Mouse (Mus musculus): Measurements from ENCODE around the gene Trim39. TPM values are rescaled to one million over a fixed set of nuclear protein-coding genes. Genes with fewer than 3 reads are reported as not detected.

Trim39 gene
- polyA plus RNA-seq, 1 experiment from 2014 or later, result 16.8 TPM

GRCm38 (mm10) chr17:36274776-36275175, 2.7 kb upstream of the Trim39 start:
- Histone ChIP-seq H3K27me3 (ENCODE audit: control insufficient read depth, insufficient read depth, low read depth, low read length) (no peaks in the 10 kb centered on the region), H3K4me1 (replicated peaks; ENCODE audit: control insufficient read depth, insufficient read depth, low read length) (peaks cover 27% of the 10 kb centered on the region), H3K27ac (ENCODE audit: low read length) (no peak overlapping the region), H3K4me3 (ENCODE audit: low read length) (no peak overlapping the region), H3K36me3 (ENCODE audit: control insufficient read depth, insufficient read depth, low read length) (peaks cover 15% of the 10 kb centered on the region), H3K9me3 (ENCODE audit: control insufficient read depth, low read length) (no peaks in the 10 kb centered on the region), H3K9ac (ENCODE audit: low read length) (no peak overlapping the region), H3K4me2 (ENCODE audit: low read depth, low read length) (no peak overlapping the region)
- ATAC-seq (ENCODE audit: low read depth), result no peak
- WGBS, result 88% methylated on average over 4 of the region's 4 CpGs

- H3K4me2 ChIP-seq (ENCODE audit: low read depth, low read length), result no peak overlapping the region
- WGBS, result 81% methylated on average over 4 of the region's 4 CpGs
Observed at GRCm38 (mm10) chr17:36273796-36274195, 1.7 kb upstream of the Trim39 start.

DNA sequence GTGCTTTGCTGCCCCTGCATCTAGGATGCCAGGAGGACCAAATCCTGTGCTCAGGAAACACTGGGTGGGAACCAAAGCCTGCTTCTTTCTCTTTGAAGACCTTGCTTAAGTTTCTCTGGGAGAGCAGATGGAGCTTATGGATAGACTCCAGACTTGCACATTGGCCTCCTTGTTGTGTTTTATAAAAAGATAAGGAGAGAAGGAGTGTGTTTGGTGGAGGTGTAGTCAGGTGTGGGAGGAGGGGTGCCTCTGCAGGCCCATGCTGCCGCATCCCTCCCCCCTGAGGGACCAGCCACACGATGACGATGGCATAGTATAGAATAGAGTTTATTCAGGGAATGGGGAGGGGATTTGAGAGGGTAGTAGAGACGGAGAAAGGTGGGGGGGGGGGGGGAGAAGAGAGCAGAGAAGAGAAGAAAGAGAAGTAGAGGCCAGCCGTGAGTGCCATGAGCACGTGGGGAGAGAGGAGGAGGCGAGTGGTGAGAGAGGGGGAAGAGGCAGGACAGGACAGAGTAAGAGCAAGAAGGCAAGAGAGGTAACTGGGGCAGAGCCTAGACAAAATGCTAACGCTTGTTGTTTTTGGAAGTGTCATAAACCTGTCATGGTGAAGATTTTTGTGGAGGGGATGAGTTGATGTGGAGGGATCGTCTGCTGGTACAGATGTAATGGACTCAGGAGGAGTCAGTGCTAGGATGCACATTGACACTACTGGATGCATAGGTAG, 758 bp upstream of the Trim39 start:
- H3K27me3 ChIP-seq (ENCODE audit: control insufficient read depth, insufficient read depth, low read depth, low read length), result no peaks in the 10 kb centered on the region
- peaks cover 18% of the 10 kb centered on the region for H3K36me3 ChIP-seq (ENCODE audit: control insufficient read depth, insufficient read depth, low read length)
- H3K4me1 ChIP-seq (replicated peaks; ENCODE audit: control insufficient read depth, insufficient read depth, low read length), result peaks cover 27% of the 10 kb centered on the region
- 81% methylated on average over 9 of the region's 9 CpGs for WGBS
- H3K4me3 ChIP-seq (ENCODE audit: low read length), result peak overlapping the region; percentile 97
- no peak overlapping the region for H3K27ac ChIP-seq (ENCODE audit: low read length)
- no peak for ATAC-seq (ENCODE audit: low read depth)
- H3K9me3 ChIP-seq (ENCODE audit: control insufficient read depth, low read length), result no peaks in the 10 kb centered on the region
- peak overlapping the region; percentile 98 for H3K9ac ChIP-seq (ENCODE audit: low read length)
- H3K4me2 ChIP-seq (ENCODE audit: low read depth, low read length), result peak overlapping the region; percentile 92

More at GRCm38 (mm10) chr17:36273796-36274195, 1.7 kb upstream of the Trim39 start:
- H3K4me1 ChIP-seq (replicated peaks; ENCODE audit: control insufficient read depth, insufficient read depth, low read length), result peaks cover 27% of the 10 kb centered on the region
- H3K9ac ChIP-seq (ENCODE audit: low read length), result 0 out of 2 replicates have a peak overlapping the region, but pooled peaks have one; percentile 18
- no peak overlapping the region for H3K4me3 ChIP-seq (ENCODE audit: low read length)
- H3K27me3 ChIP-seq (ENCODE audit: control insufficient read depth, insufficient read depth, low read depth, low read length), result no peaks in the 10 kb centered on the region
- no peak for ATAC-seq (ENCODE audit: low read depth)
- no peaks in the 10 kb centered on the region for H3K9me3 ChIP-seq (ENCODE audit: control insufficient read depth, low read length)
- H3K27ac ChIP-seq (ENCODE audit: low read length), result no peak overlapping the region
- peaks cover 16% of the 10 kb centered on the region for H3K36me3 ChIP-seq (ENCODE audit: control insufficient read depth, insufficient read depth, low read length)

- Histone ChIP-seq H3K4me3 (ENCODE audit: low read length) (peak overlapping the region; percentile 97), H3K36me3 (ENCODE audit: control insufficient read depth, insufficient read depth, low read length) (peaks cover 26% of the 10 kb centered on the region), H3K9ac (ENCODE audit: low read length) (peak overlapping the region; percentile 98), H3K27me3 (ENCODE audit: control insufficient read depth, insufficient read depth, low read depth, low read length) (no peaks in the 10 kb centered on the region), H3K9me3 (ENCODE audit: control insufficient read depth, low read length) (no peaks in the 10 kb centered on the region), H3K27ac (ENCODE audit: low read length) (peak overlapping the region; percentile 88), H3K4me2 (ENCODE audit: low read depth, low read length) (peak overlapping the region; percentile 92), H3K4me1 (replicated peaks; ENCODE audit: control insufficient read depth, insufficient read depth, low read length) (peaks cover 27% of the 10 kb centered on the region)
- under 1% methylated on average over 48 of the region's 84 CpGs for WGBS
- peak; percentile 95 for ATAC-seq (ENCODE audit: low read depth)
Observed at GRCm38 (mm10) chr17:36270956-36271585, 976 bp downstream of the Trim39 start.

GRCm38 (mm10) chr17:36265834-36266233, 6.2 kb downstream of the Trim39 start:
- H3K9ac ChIP-seq (ENCODE audit: low read length), result no peak overlapping the region
- no peak overlapping the region for H3K4me2 ChIP-seq (ENCODE audit: low read depth, low read length)
- ATAC-seq (ENCODE audit: low read depth), result no peak
- no peaks in the 10 kb centered on the region for H3K9me3 ChIP-seq (ENCODE audit: control insufficient read depth, low read length)
- no peaks in the 10 kb centered on the region for H3K27me3 ChIP-seq (ENCODE audit: control insufficient read depth, insufficient read depth, low read depth, low read length)
- H3K27ac ChIP-seq (ENCODE audit: low read length), result no peak overlapping the region
- H3K4me3 ChIP-seq (ENCODE audit: low read length), result no peak overlapping the region
- peaks cover 9% of the 10 kb centered on the region for H3K4me1 ChIP-seq (replicated peaks; ENCODE audit: control insufficient read depth, insufficient read depth, low read length)
- WGBS, result 72% methylated on average over 5 of the region's 5 CpGs
- H3K36me3 ChIP-seq (ENCODE audit: control insufficient read depth, insufficient read depth, low read length), result peaks cover 42% of the 10 kb centered on the region

GRCm38 (mm10) chr17:36264273-36264925, 7.6 kb downstream of the Trim39 start:
- 84% methylated on average over 3 of the region's 3 CpGs for WGBS
- Histone ChIP-seq H3K4me3 (ENCODE audit: low read length) (no peak overlapping the region), H3K4me2 (ENCODE audit: low read depth, low read length) (no peak overlapping the region), H3K4me1 (replicated peaks; ENCODE audit: control insufficient read depth, insufficient read depth, low read length) (no peaks in the 10 kb centered on the region), H3K27ac (ENCODE audit: low read length) (no peak overlapping the region), H3K36me3 (ENCODE audit: control insufficient read depth, insufficient read depth, low read length) (peaks cover 49% of the 10 kb centered on the region), H3K9ac (ENCODE audit: low read length) (no peak overlapping the region), H3K9me3 (ENCODE audit: control insufficient read depth, low read length) (no peaks in the 10 kb centered on the region), H3K27me3 (ENCODE audit: control insufficient read depth, insufficient read depth, low read depth, low read length) (no peaks in the 10 kb centered on the region)
- no peak for ATAC-seq (ENCODE audit: low read depth)

DNA sequence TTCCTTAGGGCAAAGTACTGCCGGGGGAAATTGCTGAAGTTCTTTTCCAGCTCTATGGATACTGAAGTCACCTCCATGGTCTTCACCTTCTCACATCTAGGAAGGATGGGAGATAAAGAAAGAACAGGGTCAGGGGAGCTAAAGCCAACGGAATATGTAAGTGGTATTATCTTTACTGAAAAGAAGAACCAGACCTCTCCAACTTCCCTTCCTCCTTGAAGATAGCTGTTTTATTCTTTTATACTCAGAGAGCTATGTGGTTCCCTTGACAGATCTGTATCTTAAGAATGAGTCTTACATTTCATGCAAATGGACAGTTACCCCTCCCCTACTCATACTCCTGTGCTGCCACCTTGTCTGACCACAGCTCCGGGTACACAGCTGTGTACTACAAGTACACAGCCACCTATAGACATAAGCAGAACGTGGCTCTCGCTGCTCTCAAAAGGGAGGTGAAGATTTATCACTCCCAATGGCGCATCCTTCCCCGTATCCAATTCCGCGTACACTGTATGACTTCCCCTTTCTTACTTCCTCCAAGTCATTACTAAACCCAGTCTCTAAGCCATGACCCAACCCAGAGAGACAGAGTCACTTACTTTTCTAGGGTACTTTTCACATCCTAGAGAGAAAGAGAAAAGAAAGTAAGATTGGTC, 10.4 kb downstream of the Trim39 start:
- ATAC-seq (ENCODE audit: low read depth), result no peak
- Histone ChIP-seq H3K4me1 (replicated peaks; ENCODE audit: control insufficient read depth, insufficient read depth, low read length) (peaks cover 4% of the 10 kb centered on the region; the same call in 1 of the 2 replicates), H3K27ac (ENCODE audit: low read length) (no peak overlapping the region), H3K9me3 (ENCODE audit: control insufficient read depth, low read length) (no peaks in the 10 kb centered on the region), H3K4me2 (ENCODE audit: low read depth, low read length) (no peak overlapping the region), H3K9ac (ENCODE audit: low read length) (no peak overlapping the region), H3K27me3 (ENCODE audit: control insufficient read depth, insufficient read depth, low read depth, low read length) (no peaks in the 10 kb centered on the region), H3K36me3 (ENCODE audit: control insufficient read depth, insufficient read depth, low read length) (peaks cover 36% of the 10 kb centered on the region), H3K4me3 (ENCODE audit: low read length) (no peak overlapping the region)
- WGBS, result 88% methylated on average over 9 of the region's 9 CpGs

GRCm38 (mm10) chr17:36257969-36258368, 14.1 kb downstream of the Trim39 start, which contains the start of gene Rpp21:
TSS of gene Rpp21 (minus strand) at chr17:36258069.
- ATAC-seq (ENCODE audit: low read depth), result no peak
- Histone ChIP-seq H3K4me3 (ENCODE audit: low read length) (peak within 1 kb of the TSS; percentile 71), H3K4me1 (replicated peaks; ENCODE audit: control insufficient read depth, insufficient read depth, low read length) (peaks cover 5% of the 10 kb centered on the region; the same call in 1 of the 2 replicates), H3K27me3 (ENCODE audit: control insufficient read depth, insufficient read depth, low read depth, low read length) (no peaks in the 10 kb centered on the region), H3K36me3 (ENCODE audit: control insufficient read depth, insufficient read depth, low read length) (peaks cover 22% of the 10 kb centered on the region), H3K27ac (ENCODE audit: low read length) (peak within 1 kb of the TSS; percentile 78), H3K4me2 (ENCODE audit: low read depth, low read length) (peak within 1 kb of the TSS; percentile 58), H3K9ac (ENCODE audit: low read length) (peak within 1 kb of the TSS; percentile 81), H3K9me3 (ENCODE audit: control insufficient read depth, low read length) (no peaks in the 10 kb centered on the region)
- WGBS, result 41% methylated on average over 6 of the region's 6 CpGs
